Mouse (Mus musculus): ENCODE measurements around the gene Atg16l1.

Gene Atg16l1

GRCm38 (mm10) chr1:87755641-87756470 lies at the start of gene Atg16l1:
TSS of gene Atg16l1 (plus strand) at chr1:87755870.
- DNase-seq (ENCODE audit: low spot score) = peak; percentile 91

- DNase-seq (ENCODE audit: low spot score) = no peak
Observed at GRCm38 (mm10) chr1:87706361-87706760, 49.3 kb upstream of the Atg16l1 start.

- no peak for DNase-seq (ENCODE audit: low spot score)
Observed at GRCm38 (mm10) chr1:87709020-87709419, 46.6 kb upstream of the Atg16l1 start.

- DNase-seq (ENCODE audit: low spot score) = no peak
Observed at GRCm38 (mm10) chr1:87709661-87710270, 45.9 kb upstream of the Atg16l1 start.

- DNase-seq (ENCODE audit: low spot score) = no peak
Observed at GRCm38 (mm10) chr1:87711938-87712613, 43.6 kb upstream of the Atg16l1 start.

- no peak for DNase-seq (ENCODE audit: low spot score)
Observed at GRCm38 (mm10) chr1:87712614-87712971, 43.1 kb upstream of the Atg16l1 start.

- DNase-seq (ENCODE audit: low spot score) = no peak
Observed at GRCm38 (mm10) chr1:87721382-87721781, 34.3 kb upstream of the Atg16l1 start.

- DNase-seq (ENCODE audit: low spot score) = no peak
Observed at GRCm38 (mm10) chr1:87722081-87722480, 33.6 kb upstream of the Atg16l1 start.

- DNase-seq (ENCODE audit: low spot score) = no peak
Observed at GRCm38 (mm10) chr1:87723351-87723750, 32.3 kb upstream of the Atg16l1 start.

- DNase-seq (ENCODE audit: low spot score) = no peak
Observed at GRCm38 (mm10) chr1:87729070-87729469, 26.6 kb upstream of the Atg16l1 start.

- DNase-seq (ENCODE audit: low spot score) = no peak
Observed at GRCm38 (mm10) chr1:87729850-87730249, 25.8 kb upstream of the Atg16l1 start.

GRCm38 (mm10) chr1:87730271-87730670 lies 25.4 kb upstream of the Atg16l1 start:
- no peak for DNase-seq (ENCODE audit: low spot score)

GRCm38 (mm10) chr1:87733212-87733611 lies 22.5 kb upstream of the Atg16l1 start:
- no peak for DNase-seq (ENCODE audit: low spot score)

- no peak for DNase-seq (ENCODE audit: low spot score)
Observed at GRCm38 (mm10) chr1:87734153-87734552, 21.5 kb upstream of the Atg16l1 start.

GRCm38 (mm10) chr1:87740584-87741290 lies 14.9 kb upstream of the Atg16l1 start:
- no peak for DNase-seq (ENCODE audit: low spot score)

- no peak for DNase-seq (ENCODE audit: low spot score)
Observed at GRCm38 (mm10) chr1:87749360-87749973, 6.2 kb upstream of the Atg16l1 start.

GRCm38 (mm10) chr1:87763821-87764220 lies 8.2 kb downstream of the Atg16l1 start:
- no peak for DNase-seq (ENCODE audit: low spot score)

- DNase-seq (ENCODE audit: low spot score) = no peak
Observed at GRCm38 (mm10) chr1:87765741-87766140, 10.1 kb downstream of the Atg16l1 start.

- no peak for DNase-seq (ENCODE audit: low spot score)
Observed at GRCm38 (mm10) chr1:87766233-87766632, 10.6 kb downstream of the Atg16l1 start.

GRCm38 (mm10) chr1:87769263-87769662 lies 13.6 kb downstream of the Atg16l1 start:
- DNase-seq (ENCODE audit: low spot score) = no peak

- no peak for DNase-seq (ENCODE audit: low spot score)
Observed at GRCm38 (mm10) chr1:87770486-87770885, 14.8 kb downstream of the Atg16l1 start.

- no peak for DNase-seq (ENCODE audit: low spot score)
Observed at GRCm38 (mm10) chr1:87771724-87772123, 16.1 kb downstream of the Atg16l1 start.
